Mouse (Mus musculus): ENCODE measurements around the gene Stmn1. TPM values are rescaled to one million over a fixed set of nuclear protein-coding genes. Genes with fewer than 3 reads are reported as not detected.

The Stmn1 gene
- 42.8 and 82.8 TPM in 2 replicates for polyA plus RNA-seq (2012; ENCODE audit: low replicate concordance)

DNA sequence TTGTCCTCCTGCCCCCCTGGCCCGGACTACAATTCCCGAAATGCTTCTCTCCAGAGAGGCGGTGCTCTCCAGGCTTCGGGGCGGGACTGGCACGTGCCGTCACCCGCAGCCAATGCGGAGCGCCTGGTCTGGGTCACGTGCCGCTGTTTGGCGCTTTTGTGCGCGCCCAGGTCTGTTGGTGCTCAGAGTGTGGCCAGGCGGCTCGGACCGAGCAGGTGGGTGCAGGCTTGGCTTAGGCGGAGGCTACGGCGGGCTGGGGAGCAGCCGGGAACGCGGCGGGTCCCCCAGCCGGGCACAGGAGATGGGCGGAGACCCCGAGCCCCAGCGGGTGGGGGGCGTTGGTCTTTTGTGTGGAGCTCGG lies at the start of gene Stmn1:
Gene Stmn1 (plus strand): TSS at position 106 of the 361 bp plus-strand sequence.

DNA sequence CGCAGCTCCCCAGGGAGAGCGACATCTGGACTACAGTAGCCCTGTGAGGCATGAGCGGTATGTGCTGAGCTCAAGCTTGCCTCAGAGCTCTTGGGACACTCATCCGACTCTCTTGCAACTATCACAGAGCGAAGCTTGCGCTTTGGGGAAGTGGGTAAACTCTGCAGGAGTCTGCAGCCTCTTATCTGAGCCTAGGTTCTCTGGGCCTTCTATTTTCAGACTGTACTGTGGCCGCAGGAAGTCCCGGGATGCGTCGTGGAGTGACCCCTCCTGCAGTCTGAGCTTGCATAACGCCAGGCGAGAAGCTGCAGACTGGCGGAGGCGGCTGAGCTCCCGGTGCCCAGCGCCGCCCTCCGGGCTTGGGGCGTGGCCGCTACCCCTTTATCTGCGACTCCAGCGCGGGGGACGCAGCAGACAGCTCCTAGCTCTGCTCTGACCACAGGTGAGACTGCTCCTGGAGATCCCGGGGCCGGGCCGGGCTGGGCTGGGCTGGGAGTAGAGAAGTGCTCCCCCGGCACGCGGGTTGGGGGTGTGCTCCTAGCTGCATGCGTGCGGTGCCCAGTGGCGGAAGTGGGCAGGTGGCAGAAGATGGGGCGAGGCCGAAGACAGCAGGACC lies 28.6 kb downstream of the Stmn1 start, which contains the start of gene Paqr7:
Gene Paqr7 (plus strand): TSS at position 103 of the 616 bp plus-strand sequence.

DNA sequence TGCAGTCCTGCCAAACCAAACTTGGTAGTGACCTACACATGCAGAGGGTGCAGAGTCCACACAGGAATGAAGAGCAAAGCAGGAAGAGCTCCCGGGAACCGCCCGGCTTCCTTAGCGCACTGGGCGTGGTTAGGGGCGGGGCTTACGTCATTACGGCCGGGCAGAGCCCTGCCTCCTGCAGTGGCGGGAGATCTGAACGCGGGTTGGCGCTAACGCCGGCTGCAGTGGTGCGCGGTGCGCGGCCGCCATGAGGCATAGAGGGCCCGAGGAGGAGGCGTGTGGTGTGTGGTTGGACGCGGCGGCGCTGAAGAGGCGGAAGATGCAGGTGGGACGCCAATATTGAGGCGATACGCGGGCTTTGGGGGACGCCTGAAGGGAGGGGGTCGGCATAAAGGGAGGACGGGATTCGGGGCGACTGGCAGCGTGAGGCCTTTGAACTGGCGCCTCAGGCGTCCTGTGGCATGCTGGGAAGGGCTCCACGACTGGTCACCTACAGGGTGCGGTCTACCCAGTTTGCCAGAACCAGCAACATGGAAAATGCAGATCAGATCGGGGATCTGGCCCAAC lies 42.8 kb downstream of the Stmn1 start, which contains the start of gene Aunip:
Gene Aunip (plus strand): TSS at position 155 of the 567 bp plus-strand sequence.

Other genes starting within 250 kb of the Stmn1 start
- gene Catsper4, start 240.9 kb upstream of the Stmn1 start, polyA plus RNA-seq (2012; ENCODE audit: low replicate concordance) = not detected in 2 replicates
- gene Cnksr1, start 229.9 kb upstream of the Stmn1 start, polyA plus RNA-seq (2012; ENCODE audit: low replicate concordance) = 0.11 and 0.14 TPM in 2 replicates
- not detected in 2 replicates for gene E130218I03Rik, start 224.7 kb upstream of the Stmn1 start, polyA plus RNA-seq (2012; ENCODE audit: low replicate concordance)
- gene Zfp593, start 222.7 kb upstream of the Stmn1 start, polyA plus RNA-seq (2012; ENCODE audit: low replicate concordance) = 34.9 and 47.9 TPM in 2 replicates
- gene Gm30191, start 221.4 kb upstream of the Stmn1 start, polyA plus RNA-seq (2012; ENCODE audit: low replicate concordance) = not detected in 2 replicates
- gene Grrp1, start 214.2 kb upstream of the Stmn1 start, polyA plus RNA-seq (2012; ENCODE audit: low replicate concordance) = 4.2 and 4.6 TPM in 2 replicates
- 2.9 and 4.8 TPM in 2 replicates for gene Pdik1l, start 180.4 kb upstream of the Stmn1 start, polyA plus RNA-seq (2012; ENCODE audit: low replicate concordance)
- 0.09 TPM in 1 of 2 replicates, not detected in the other for gene Trim63, start 153.2 kb upstream of the Stmn1 start, polyA plus RNA-seq (2012; ENCODE audit: low replicate concordance)
- 0.28 TPM in 1 of 2 replicates, not detected in the other for gene Slc30a2, start 125.1 kb upstream of the Stmn1 start, polyA plus RNA-seq (2012; ENCODE audit: low replicate concordance)
- 0.19 and 0.41 TPM in 2 replicates for gene Extl1, start 84.5 kb upstream of the Stmn1 start, polyA plus RNA-seq (2012; ENCODE audit: low replicate concordance)
- 1.8 and 17.5 TPM in 2 replicates for gene Pafah2, start 72.0 kb upstream of the Stmn1 start, polyA plus RNA-seq (2012; ENCODE audit: low replicate concordance)
- 1.8 and 4.0 TPM in 2 replicates for gene Paqr7, start 28.4 kb downstream of the Stmn1 start, polyA plus RNA-seq (2012; ENCODE audit: low replicate concordance)
- 1.5 and 2.5 TPM in 2 replicates for gene Aunip, start 42.7 kb downstream of the Stmn1 start, polyA plus RNA-seq (2012; ENCODE audit: low replicate concordance)
- gene Mtfr1l, start 67.1 kb downstream of the Stmn1 start, polyA plus RNA-seq (2012; ENCODE audit: low replicate concordance) = 33.0 and 75.0 TPM in 2 replicates
- gene Selenon, start 83.8 kb downstream of the Stmn1 start, polyA plus RNA-seq (2012; ENCODE audit: low replicate concordance) = 5.1 and 6.2 TPM in 2 replicates
- 8.8 and 17.7 TPM in 2 replicates for gene Man1c1, start 236.0 kb downstream of the Stmn1 start, polyA plus RNA-seq (2012; ENCODE audit: low replicate concordance)

Measured in leukemia stem cell, adult 10-12 weeks (primary cell).